Mouse (Mus musculus): ENCODE measurements around the gene Heatr5b.
"Not testable (repeated sequence)": the region's sequence is repeated elsewhere in the genome, so short reads cannot be mapped to it uniquely, and the experiment has no call there.

Heatr5b gene

GRCm38 (mm10) chr17:78834856-78835835, at the start of gene Heatr5b, which contains the start of gene Gpatch11:
Gene Heatr5b, minus strand, starts transcription at chr17:78835364.
Gene Gpatch11, plus strand, starts transcription at chr17:78835567.
- peak; percentile 98 to 100 for DNase-seq

GRCm38 (mm10) chr17:78883291-78883690, 48.1 kb upstream of the Heatr5b start:
- DNase-seq = no peak

- peak; percentile 69 to 79 for DNase-seq
These were observed 47.4 kb upstream of the Heatr5b start, which contains the start of gene Eif2ak2 for GRCm38 (mm10) chr17:78882401-78883112. Gene Eif2ak2, minus strand, starts transcription at chr17:78882573.

- peak in 1 of 2 experiments; percentile 19 for DNase-seq
These were observed 46.7 kb upstream of the Heatr5b start for GRCm38 (mm10) chr17:78881878-78882304.

GRCm38 (mm10) chr17:78873886-78874285, 38.7 kb upstream of the Heatr5b start:
- no peak for DNase-seq

GRCm38 (mm10) chr17:78856243-78856642, 21.1 kb upstream of the Heatr5b start:
- no peak for DNase-seq

- no peak for DNase-seq
These were observed 7.2 kb upstream of the Heatr5b start for GRCm38 (mm10) chr17:78842271-78842928.

- DNase-seq = no peak
These were observed 892 bp upstream of the Heatr5b start for GRCm38 (mm10) chr17:78836056-78836455.

- no peak for DNase-seq
These were observed 10.8 kb downstream of the Heatr5b start for GRCm38 (mm10) chr17:78824346-78824745.

GRCm38 (mm10) chr17:78809582-78809981, 25.6 kb downstream of the Heatr5b start:
- no peak for DNase-seq

GRCm38 (mm10) chr17:78809019-78809418, 26.1 kb downstream of the Heatr5b start:
- DNase-seq = peak in 1 of 2 experiments; percentile 13

- DNase-seq = no peak
These were observed 37.9 kb downstream of the Heatr5b start for GRCm38 (mm10) chr17:78797222-78797621.

GRCm38 (mm10) chr17:78794390-78794789, 40.8 kb downstream of the Heatr5b start:
- no peak for DNase-seq

GRCm38 (mm10) chr17:78792122-78792521, 43.0 kb downstream of the Heatr5b start:
- DNase-seq = no peak

GRCm38 (mm10) chr17:78791690-78792070, 43.5 kb downstream of the Heatr5b start:
- no peak for DNase-seq

- DNase-seq = no peak
These were observed 44.0 kb downstream of the Heatr5b start for GRCm38 (mm10) chr17:78791068-78791689.

- DNase-seq = not testable (repeated sequence)
These were observed 46.9 kb downstream of the Heatr5b start for GRCm38 (mm10) chr17:78788273-78788672.

- no peak for DNase-seq
These were observed 56.4 kb downstream of the Heatr5b start for GRCm38 (mm10) chr17:78778765-78779164.

GRCm38 (mm10) chr17:78772317-78772716, 62.8 kb downstream of the Heatr5b start:
- no peak for DNase-seq

GRCm38 (mm10) chr17:78770932-78771331, 64.2 kb downstream of the Heatr5b start:
- DNase-seq = no peak

- DNase-seq = no peak
These were observed 65.8 kb downstream of the Heatr5b start for GRCm38 (mm10) chr17:78769341-78769740.

- DNase-seq = no peak
These were observed 66.2 kb downstream of the Heatr5b start for GRCm38 (mm10) chr17:78768937-78769336.
